Mouse (Mus musculus) lung, postnatal 0 days (tissue): Measurements from ENCODE around the gene P2rx4.

Source experiments
- CTCF ChIP-seq: IDR thresholded peaks from 2 replicates; pipeline ENCODE4 v1.5.1; 2016; ENCODE audit warnings: antibody characterized with exemption, mild to moderate bottlenecking
- EP300 ChIP-seq: IDR thresholded peaks from 2 replicates; pipeline ENCODE4 v1.6.1; 2016; ENCODE audit warnings: antibody characterized with exemption, mild to moderate bottlenecking, control low read depth

DNA sequence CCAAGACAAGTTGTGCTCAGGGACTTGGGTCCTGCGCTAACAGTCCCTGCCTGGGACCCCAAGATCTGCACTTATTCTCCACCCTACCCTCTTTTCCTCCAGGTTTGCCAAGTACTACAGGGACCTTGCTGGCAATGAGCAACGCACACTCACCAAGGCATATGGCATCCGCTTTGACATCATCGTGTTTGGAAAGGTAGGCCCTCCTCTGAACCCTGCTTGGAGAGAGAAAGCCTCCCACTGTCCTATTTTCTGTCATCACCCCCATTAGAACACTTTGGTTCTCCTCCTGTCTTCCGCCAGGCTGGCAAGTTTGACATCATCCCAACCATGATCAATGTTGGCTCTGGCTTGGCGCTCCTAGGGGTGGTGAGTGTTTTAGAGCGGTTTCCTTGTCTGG lies 19.8 kb downstream of the P2rx4 start:
- TF ChIP-seq CTCF: no peak
- TF ChIP-seq EP300: no peak
